Mouse (Mus musculus): ENCODE measurements around the gene Dpep2nb.
"Not testable (repeated sequence)": the region's sequence is repeated elsewhere in the genome, so short reads cannot be mapped to it uniquely, and the experiment has no call there.

Gene Dpep2nb

GRCm38 (mm10) chr8:106005875-106006274, at the start of gene Dpep2nb:
Dpep2nb (minus strand) TSS chr8:106005975.
- DNase-seq (ENCODE audit: extremely low spot score, low read depth, low spot score) = no peak

DNA sequence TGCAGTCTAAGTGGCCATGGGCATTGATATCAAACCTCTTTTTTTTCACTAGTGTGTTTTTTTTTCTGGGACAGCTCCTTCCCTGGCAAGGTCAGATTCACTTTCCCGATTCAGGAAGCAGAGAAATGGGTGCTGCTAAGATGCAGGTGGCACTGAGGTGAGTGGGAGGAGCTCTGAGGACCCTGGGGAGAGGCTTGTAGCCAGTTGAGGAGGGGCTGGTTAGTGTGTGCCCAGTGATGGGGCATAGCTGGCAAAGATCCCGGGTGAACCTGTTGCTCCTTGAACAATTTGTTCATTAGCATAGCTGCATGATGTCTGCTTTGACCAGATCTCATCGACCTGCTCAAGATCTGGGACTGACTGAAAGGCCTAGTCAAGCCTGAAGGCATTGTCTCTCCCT, 49.3 kb upstream of the Dpep2nb start:
- DNase-seq (ENCODE audit: extremely low spot score, low read depth, low spot score) = no peak

GRCm38 (mm10) chr8:106054190-106054811, 48.5 kb upstream of the Dpep2nb start:
- DNase-seq (ENCODE audit: extremely low spot score, low read depth, low spot score) = no peak

- no peak for DNase-seq (ENCODE audit: extremely low spot score, low read depth, low spot score)
These were observed 46.8 kb upstream of the Dpep2nb start for GRCm38 (mm10) chr8:106052510-106053089.

DNA sequence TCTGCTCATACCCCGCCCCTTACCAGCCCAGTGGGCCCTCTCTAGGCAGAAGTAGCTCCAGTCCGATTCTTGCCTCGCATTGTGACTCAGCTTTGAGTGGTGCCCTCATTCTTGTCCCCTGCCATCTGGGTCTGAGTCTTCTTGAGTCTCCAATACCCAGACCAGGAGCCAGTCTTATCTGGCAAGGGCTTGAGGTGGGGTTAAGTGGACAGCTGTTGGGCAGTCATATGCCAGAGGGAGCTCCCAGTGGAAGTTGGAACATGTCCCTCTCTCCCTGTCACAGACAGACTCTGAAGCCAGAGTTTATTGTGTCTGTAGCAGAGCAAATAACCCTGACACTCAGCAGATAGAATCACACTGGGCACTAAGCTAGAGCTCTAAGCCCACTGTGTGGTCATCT, 45.3 kb upstream of the Dpep2nb start:
- DNase-seq (ENCODE audit: extremely low spot score, low read depth, low spot score) = no peak

DNA sequence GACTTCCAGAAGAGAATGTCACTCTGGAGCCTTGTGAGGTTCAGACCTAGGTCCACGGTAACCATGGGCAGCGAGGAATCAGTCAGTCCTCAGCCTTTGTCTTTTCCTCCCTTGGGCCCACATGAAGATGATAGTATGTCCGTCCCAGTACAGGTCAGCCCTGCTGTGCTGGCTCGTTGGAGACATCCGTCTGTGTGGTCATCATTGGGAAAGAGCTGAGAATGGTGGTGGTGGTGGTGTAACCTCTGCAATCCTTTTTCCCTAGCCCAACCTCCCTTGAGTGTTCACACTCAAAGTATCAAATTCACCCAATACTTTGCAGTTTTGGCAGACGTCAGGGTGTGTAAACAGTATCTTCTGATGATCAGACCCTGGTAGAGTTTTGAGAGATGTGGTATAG, 44.1 kb upstream of the Dpep2nb start:
- no peak for DNase-seq (ENCODE audit: extremely low spot score, low read depth, low spot score)

- DNase-seq (ENCODE audit: extremely low spot score, low read depth, low spot score) = no peak
These were observed 42.3 kb upstream of the Dpep2nb start for GRCm38 (mm10) chr8:106047854-106048630.

GRCm38 (mm10) chr8:106046872-106047559, 41.2 kb upstream of the Dpep2nb start:
- no peak for DNase-seq (ENCODE audit: extremely low spot score, low read depth, low spot score)

GRCm38 (mm10) chr8:106044151-106044550, 38.4 kb upstream of the Dpep2nb start:
- no peak for DNase-seq (ENCODE audit: extremely low spot score, low read depth, low spot score)

- DNase-seq (ENCODE audit: extremely low spot score, low read depth, low spot score) = no peak
These were observed 37.3 kb upstream of the Dpep2nb start for GRCm38 (mm10) chr8:106043055-106043454.

DNA sequence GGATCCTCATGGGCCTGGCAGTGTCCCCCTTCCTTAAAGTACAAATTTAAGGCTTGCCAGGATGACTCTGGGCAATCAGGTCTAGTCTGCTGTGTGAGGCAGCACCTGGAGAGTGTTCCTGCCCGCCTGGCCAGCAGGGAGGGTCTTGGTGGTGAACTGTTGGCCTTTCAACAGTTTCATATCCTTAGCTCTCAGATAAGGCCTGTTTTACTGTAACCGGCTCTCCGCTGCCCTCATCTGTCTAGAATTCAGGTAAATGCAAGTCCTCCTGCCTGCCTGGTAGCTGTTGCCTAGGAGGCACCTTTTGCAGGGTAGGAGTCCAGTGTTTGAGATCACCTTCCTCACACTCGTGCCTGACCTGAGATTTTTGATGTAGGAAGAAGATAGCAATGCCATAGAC, 34.4 kb upstream of the Dpep2nb start:
- DNase-seq (ENCODE audit: extremely low spot score, low read depth, low spot score) = no peak

DNA sequence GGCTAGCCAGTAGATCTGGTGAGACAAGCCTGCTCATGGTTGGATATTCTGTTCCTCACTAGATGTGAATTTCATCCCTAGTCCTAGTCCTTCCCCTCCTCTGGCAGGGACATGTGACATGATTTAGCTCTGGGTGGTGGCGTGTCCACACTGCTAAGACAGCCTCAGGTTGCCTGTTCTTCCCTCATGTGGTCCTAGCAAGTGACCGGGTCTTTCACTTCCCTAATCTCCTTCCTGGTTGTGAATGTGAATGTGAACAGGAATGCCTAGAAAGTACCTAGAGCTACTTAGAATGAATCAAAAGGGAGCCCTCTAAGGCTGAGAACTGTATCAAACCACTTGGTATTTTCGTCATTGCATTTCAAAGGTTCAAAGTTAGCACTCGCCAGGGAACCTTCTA, 33.8 kb upstream of the Dpep2nb start:
- DNase-seq (ENCODE audit: extremely low spot score, low read depth, low spot score) = no peak

- no peak for DNase-seq (ENCODE audit: extremely low spot score, low read depth, low spot score)
These were observed 32.9 kb upstream of the Dpep2nb start for GRCm38 (mm10) chr8:106038721-106039120.

DNA sequence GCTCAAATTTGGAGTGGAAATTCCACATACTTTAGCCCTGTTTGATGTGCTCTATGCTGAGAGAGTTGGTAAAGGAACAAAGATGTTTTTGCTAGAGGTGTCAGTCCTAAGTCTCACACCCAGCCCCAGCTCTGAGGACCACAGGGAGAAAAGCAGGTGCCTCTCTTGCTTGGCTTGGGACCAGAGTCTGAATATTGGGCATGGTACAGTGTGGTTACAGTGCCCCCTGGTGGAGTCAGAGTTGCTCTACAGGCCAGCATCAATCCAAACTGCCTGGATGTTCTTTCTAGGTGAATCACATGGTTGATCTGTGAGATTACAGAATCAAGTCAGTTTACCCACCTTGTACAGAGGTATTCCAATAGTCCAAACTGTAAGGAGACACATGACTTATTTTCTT, 16.7 kb upstream of the Dpep2nb start:
- DNase-seq (ENCODE audit: extremely low spot score, low read depth, low spot score) = peak; percentile 57

DNA sequence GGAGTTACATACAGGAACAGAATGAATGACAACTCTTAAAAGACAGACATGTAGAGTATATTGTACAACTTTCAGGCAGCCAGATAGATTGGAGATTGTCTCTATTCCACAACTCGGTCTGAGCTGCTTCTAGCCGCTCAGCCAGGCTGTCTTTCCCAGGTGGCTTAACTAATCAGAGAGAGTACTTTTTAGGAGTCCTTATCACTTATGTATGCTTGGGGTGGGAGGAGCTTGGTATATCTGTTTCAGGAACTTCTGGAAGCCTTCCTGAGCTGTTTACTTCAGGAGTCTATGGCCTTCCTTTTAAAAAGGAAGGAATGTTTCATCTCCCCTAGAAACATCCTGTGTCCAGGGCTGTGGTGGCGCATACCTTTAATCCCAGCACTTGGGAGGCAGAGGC, 12.3 kb upstream of the Dpep2nb start:
- no peak for DNase-seq (ENCODE audit: extremely low spot score, low read depth, low spot score)

GRCm38 (mm10) chr8:106017130-106017529, 11.4 kb upstream of the Dpep2nb start:
- DNase-seq (ENCODE audit: extremely low spot score, low read depth, low spot score) = no peak

GRCm38 (mm10) chr8:106016284-106016683, 10.5 kb upstream of the Dpep2nb start:
- DNase-seq (ENCODE audit: extremely low spot score, low read depth, low spot score) = no peak

DNA sequence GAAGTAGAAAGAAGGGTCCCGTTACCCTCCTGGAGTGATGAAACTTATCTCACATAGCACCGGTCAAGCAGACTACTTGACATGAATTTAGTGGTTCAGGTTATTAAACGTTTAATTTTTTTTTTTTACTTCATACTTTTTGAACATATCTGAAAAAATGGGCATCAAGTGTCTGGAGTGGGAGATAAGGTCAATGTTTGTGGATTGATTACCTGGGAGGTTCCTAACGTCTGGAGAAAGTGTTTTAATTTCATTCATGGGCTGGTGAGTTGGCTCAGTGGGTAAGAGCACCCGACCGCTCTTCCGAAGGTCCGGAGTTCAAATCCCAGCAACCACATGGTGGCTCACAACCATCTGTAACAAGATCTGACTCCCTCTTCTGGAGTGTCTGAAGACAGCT, 6.4 kb upstream of the Dpep2nb start:
- DNase-seq (ENCODE audit: extremely low spot score, low read depth, low spot score) = not testable (repeated sequence)

- DNase-seq (ENCODE audit: extremely low spot score, low read depth, low spot score) = no peak
These were observed 5.8 kb upstream of the Dpep2nb start, which contains the start of gene Ddx28 for GRCm38 (mm10) chr8:106011643-106011986. Ddx28 (minus strand) TSS chr8:106011882.

GRCm38 (mm10) chr8:106010748-106011642, 5.2 kb upstream of the Dpep2nb start:
- DNase-seq (ENCODE audit: extremely low spot score, low read depth, low spot score) = peak; percentile 83

DNA sequence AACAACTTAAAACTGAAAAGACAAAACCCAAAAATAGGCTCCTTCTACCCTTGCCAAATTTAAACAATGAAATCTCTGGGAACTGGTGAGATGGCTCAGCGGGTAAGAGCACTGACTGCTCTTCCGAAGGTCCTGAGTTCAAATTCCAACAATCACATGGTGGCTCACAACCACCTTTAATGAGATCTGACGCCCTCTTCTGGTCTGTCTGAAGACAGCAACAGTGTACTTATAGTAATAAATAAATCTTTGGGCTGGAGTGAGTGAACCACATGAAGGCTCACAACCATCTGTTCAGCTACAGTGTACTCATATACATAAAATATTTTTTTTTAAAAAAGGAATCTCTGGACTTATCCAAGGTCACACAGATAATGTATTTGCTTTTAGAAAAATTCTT, 2.1 kb upstream of the Dpep2nb start:
- DNase-seq (ENCODE audit: extremely low spot score, low read depth, low spot score) = not testable (repeated sequence)
